Mouse (Mus musculus): Measurements from ENCODE around the gene Ppm1n.

The Ppm1n gene

GRCm38 (mm10) chr7:19306819-19307738 is 27.2 kb upstream of the Ppm1n start:
- no peak for DNase-seq

- no peak for DNase-seq
These were observed 26.2 kb upstream of the Ppm1n start for GRCm38 (mm10) chr7:19305796-19306765.

- DNase-seq = no peak
These were observed 25.5 kb upstream of the Ppm1n start for GRCm38 (mm10) chr7:19305413-19305735.

- DNase-seq = peak; percentile 29
These were observed 24.9 kb upstream of the Ppm1n start for GRCm38 (mm10) chr7:19304501-19305412.

- peak; percentile 93 for DNase-seq
These were observed 23.9 kb upstream of the Ppm1n start for GRCm38 (mm10) chr7:19303770-19304169.

- no peak for DNase-seq
These were observed 23.1 kb upstream of the Ppm1n start for GRCm38 (mm10) chr7:19303046-19303305.

- DNase-seq = no peak
These were observed 22.6 kb upstream of the Ppm1n start for GRCm38 (mm10) chr7:19302264-19303045.

- no peak for DNase-seq
These were observed 21.8 kb upstream of the Ppm1n start for GRCm38 (mm10) chr7:19301461-19302263.

- DNase-seq = peak; percentile 89
These were observed 20.9 kb upstream of the Ppm1n start for GRCm38 (mm10) chr7:19300501-19301421.

GRCm38 (mm10) chr7:19299194-19299593 is 19.3 kb upstream of the Ppm1n start:
- DNase-seq = peak; percentile 61

- DNase-seq = no peak
These were observed 17.9 kb upstream of the Ppm1n start for GRCm38 (mm10) chr7:19297794-19298193.

GRCm38 (mm10) chr7:19297034-19297433 is 17.2 kb upstream of the Ppm1n start:
- DNase-seq = peak; percentile 38

- DNase-seq = peak; percentile 99
These were observed 15.8 kb upstream of the Ppm1n start for GRCm38 (mm10) chr7:19295503-19296185.

GRCm38 (mm10) chr7:19290969-19291596 is 11.2 kb upstream of the Ppm1n start:
- peak; percentile 72 for DNase-seq

GRCm38 (mm10) chr7:19284763-19285162 is 4.9 kb upstream of the Ppm1n start:
- peak; percentile 85 for DNase-seq

GRCm38 (mm10) chr7:19283406-19283804 is 3.5 kb upstream of the Ppm1n start:
- no peak for DNase-seq

GRCm38 (mm10) chr7:19282791-19283405 is 3.0 kb upstream of the Ppm1n start:
- DNase-seq = peak; percentile 76

- DNase-seq = peak; percentile 85
These were observed 2.5 kb upstream of the Ppm1n start, which contains the start of gene Rtn2 for GRCm38 (mm10) chr7:19282385-19282784. TSS of gene Rtn2 (plus strand) at chr7:19282624.

All from thymus, postnatal 4 days (tissue).